Mouse (Mus musculus) E14TG2a.4 (cell line): ENCODE measurements around the gene Acvr1b.

ENCODE experiments used
- H3K27me3 ChIP-seq: 2 replicates; pipeline ENCODE4 v1.6.1; 2014; ENCODE audit warnings: low read length, control low read depth; ENCODE audit not compliant: insufficient read depth
- H3K36me3 ChIP-seq: 2 replicates; pipeline ENCODE4 v1.6.1; 2014; ENCODE audit warnings: low read length, control low read depth; ENCODE audit not compliant: insufficient read depth
- H3K4me1 ChIP-seq: replicated peaks from 2 replicates; pipeline ENCODE4 v1.6.1; 2014; ENCODE audit warnings: low read depth, low read length, control low read depth
- H3K4me3 ChIP-seq: replicated peaks from 2 replicates; pipeline ENCODE4 v1.5.1; 2014; ENCODE audit warnings: mild to moderate bottlenecking, low read length
- H3K9me3 ChIP-seq: 2 replicates; pipeline ENCODE4 v1.6.1; 2014; ENCODE audit warnings: low read length, control low read depth
- CTCF ChIP-seq: conservative IDR thresholded peaks from 2 replicates; pipeline ENCODE4 v1.5.1; 2014; ENCODE audit warnings: low read length
- NANOG ChIP-seq: IDR thresholded peaks from 2 replicates; pipeline ENCODE4 v1.6.1; 2014; ENCODE audit warnings: borderline replicate concordance, low read length, mixed read lengths
- POU5F1 ChIP-seq: IDR thresholded peaks from 2 replicates; pipeline ENCODE4 v1.6.1; 2014; ENCODE audit warnings: low read length, borderline replicate concordance

The Acvr1b gene

GRCm38 (mm10) chr15:101175613-101176283 is 1.9 kb downstream of the Acvr1b start:
- no peaks in the 10 kb centered on the region; the same call in 1 of the 2 replicates for H3K36me3 ChIP-seq
- TF ChIP-seq NANOG (no peak), CTCF (no peak), POU5F1 (no peak)
- H3K4me1 ChIP-seq = peaks cover 70% of the 10 kb centered on the region
- peaks cover 18% of the 10 kb centered on the region for H3K27me3 ChIP-seq
- peak overlapping the region; percentile 91 for H3K4me3 ChIP-seq
- H3K9me3 ChIP-seq = no peaks in the 10 kb centered on the region

- Histone ChIP-seq H3K36me3 (no peaks in the 10 kb centered on the region; the same call in 1 of the 2 replicates), H3K4me3 (no peak overlapping the region), H3K9me3 (no peaks in the 10 kb centered on the region), H3K4me1 (peaks cover 71% of the 10 kb centered on the region), H3K27me3 (peaks cover 18% of the 10 kb centered on the region)
- no peak for TF ChIP-seq CTCF
These were observed 2.4 kb downstream of the Acvr1b start for GRCm38 (mm10) chr15:101176284-101176680.

GRCm38 (mm10) chr15:101176795-101177691 is 3.2 kb downstream of the Acvr1b start:
- no peaks in the 10 kb centered on the region for H3K9me3 ChIP-seq
- H3K36me3 ChIP-seq = no peaks in the 10 kb centered on the region; the same call in 1 of the 2 replicates
- no peak overlapping the region for H3K4me3 ChIP-seq
- peaks cover 79% of the 10 kb centered on the region for H3K4me1 ChIP-seq
- no peak for TF ChIP-seq CTCF
- no peak for TF ChIP-seq NANOG
- no peak for TF ChIP-seq POU5F1
- H3K27me3 ChIP-seq = peaks cover 14% of the 10 kb centered on the region

GRCm38 (mm10) chr15:101180363-101181105 is 6.7 kb downstream of the Acvr1b start:
- peaks cover 83% of the 10 kb centered on the region for H3K4me1 ChIP-seq
- no peaks in the 10 kb centered on the region for H3K27me3 ChIP-seq
- H3K9me3 ChIP-seq = no peaks in the 10 kb centered on the region
- H3K4me3 ChIP-seq = peak overlapping the region; percentile 56; the same call in 1 of the 2 replicates
- TF ChIP-seq POU5F1 = no peak
- no peak for TF ChIP-seq NANOG
- no peak for TF ChIP-seq CTCF
- peaks cover 5% of the 10 kb centered on the region; the same call in 1 of the 2 replicates for H3K36me3 ChIP-seq

GRCm38 (mm10) chr15:101181106-101181466 is 7.2 kb downstream of the Acvr1b start:
- Histone ChIP-seq H3K27me3 (no peaks in the 10 kb centered on the region), H3K4me1 (peaks cover 78% of the 10 kb centered on the region), H3K9me3 (no peaks in the 10 kb centered on the region), H3K36me3 (peaks cover 5% of the 10 kb centered on the region; the same call in 1 of the 2 replicates), H3K4me3 (peak overlapping the region; percentile 56)
- TF ChIP-seq CTCF (no peak), NANOG (peak; percentile 98), POU5F1 (no peak)

- H3K9me3 ChIP-seq = no peaks in the 10 kb centered on the region
- H3K4me1 ChIP-seq = peaks cover 74% of the 10 kb centered on the region
- no peak for TF ChIP-seq CTCF
- no peak for TF ChIP-seq POU5F1
- no peak for TF ChIP-seq NANOG
- peak overlapping the region; percentile 56 for H3K4me3 ChIP-seq
- peaks cover 5% of the 10 kb centered on the region; the same call in 1 of the 2 replicates for H3K36me3 ChIP-seq
- no peaks in the 10 kb centered on the region for H3K27me3 ChIP-seq
These were observed 7.6 kb downstream of the Acvr1b start for GRCm38 (mm10) chr15:101181500-101181899.

- Histone ChIP-seq H3K36me3 (peaks cover 12% of the 10 kb centered on the region; the same call in 1 of the 2 replicates), H3K27me3 (no peaks in the 10 kb centered on the region), H3K4me1 (peaks cover 63% of the 10 kb centered on the region), H3K4me3 (no peak overlapping the region), H3K9me3 (no peaks in the 10 kb centered on the region)
- TF ChIP-seq POU5F1 (no peak), CTCF (no peak), NANOG (no peak)
These were observed 8.8 kb downstream of the Acvr1b start for GRCm38 (mm10) chr15:101182676-101183075.

GRCm38 (mm10) chr15:101184300-101184699 is 10.4 kb downstream of the Acvr1b start:
- TF ChIP-seq NANOG (no peak), CTCF (no peak), POU5F1 (no peak)
- H3K36me3 ChIP-seq = peaks cover 12% of the 10 kb centered on the region; the same call in 1 of the 2 replicates
- H3K4me1 ChIP-seq = peaks cover 47% of the 10 kb centered on the region
- no peak overlapping the region for H3K4me3 ChIP-seq
- no peaks in the 10 kb centered on the region for H3K9me3 ChIP-seq
- no peaks in the 10 kb centered on the region for H3K27me3 ChIP-seq
